Comparison of ENCODE assay signal across 8 mouse cellular contexts in the genomic region with DNA sequence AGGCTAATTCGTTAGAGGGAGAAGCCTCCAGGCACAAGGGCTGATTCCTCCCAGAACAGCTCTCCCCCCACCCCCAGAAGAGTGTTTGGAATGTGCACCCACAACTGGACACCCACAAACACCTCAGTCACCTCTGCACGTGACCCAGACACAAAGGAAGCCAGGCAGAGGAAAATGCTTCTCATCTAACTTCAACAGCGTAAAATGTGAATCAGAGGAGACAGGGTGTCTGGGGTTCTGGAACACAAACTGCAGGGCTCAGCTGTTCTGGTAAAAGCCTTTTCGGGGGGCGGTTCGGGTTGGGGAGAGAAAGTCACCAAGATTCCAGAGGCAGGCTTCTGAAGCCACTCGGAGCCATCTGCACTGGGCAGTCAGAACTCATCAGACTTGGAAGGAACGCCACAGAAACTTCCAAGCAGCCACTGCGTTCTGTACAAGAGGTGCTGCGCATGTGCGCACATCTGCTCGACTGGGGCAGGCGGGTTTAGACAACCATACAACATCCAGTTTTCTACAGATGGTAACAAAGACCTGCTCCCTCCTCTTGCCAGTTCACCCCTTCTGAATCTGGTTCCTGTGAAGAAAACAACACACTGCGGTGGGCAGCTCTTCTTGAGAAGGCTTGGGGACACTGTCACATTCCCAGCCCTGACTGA. TPM values are rescaled to one million over a fixed set of nuclear protein-coding genes. Genes with fewer than 3 reads are reported as not detected.
DNase-seq lines count a peak whose midpoint lies in the region; TF ChIP-seq lines count a peak whose summit lies in the region.

No protein-coding gene starts in this region.

- peak; percentile 30 for DNase-seq in kidney, adult 2 months
- no peak for DNase-seq in kidney, adult 18-20 months
- peak; percentile 47 for DNase-seq in brain, adult 2 months (ENCODE audit: low read depth, low spot score)
- peak; percentile 30 for DNase-seq in left cerebral cortex, postnatal 4 days
- peak; percentile 31 for DNase-seq in right cerebral cortex, postnatal 25 days
- DNase-seq in adrenal gland, postnatal 4 days (ENCODE audit: low spot score in 2 of 2): no peak
- no peak for DNase-seq in cerebellum, adult 9-11 months

- no peaks in the 10 kb centered on the region for H3K36me3 ChIP-seq in kidney, adult 2 months (ENCODE audit: control insufficient read depth, insufficient read depth, low read length)
- H3K36me3 ChIP-seq in E14TG2a.4 (ENCODE audit: insufficient read depth, low read length): no peaks in the 10 kb centered on the region

- intact Hi-C loops in left cerebral cortex, postnatal 4 days (cut with DNase I): no loop called here

- TF ChIP-seq CTCF in kidney, adult 2 months (conservative IDR thresholded peaks at IDR 0.05; ENCODE audit: insufficient read depth, insufficient read length, low read depth, low read length): no peak
- TF ChIP-seq CTCF in E14TG2a.4 (conservative IDR thresholded peaks at IDR 0.05; ENCODE audit: low read length): no peak

- H3K4me1 ChIP-seq in kidney, adult 2 months (ENCODE audit: control insufficient read depth, insufficient read depth, low read length): peaks cover 5% of the 10 kb centered on the region; the same call in 1 of the 2 replicates
- H3K4me1 ChIP-seq in E14TG2a.4 (replicated peaks; ENCODE audit: low read depth, low read length): peaks cover 13% of the 10 kb centered on the region

- 56% methylated on average over 14 of the region's 14 CpGs for WGBS in kidney, adult 2 months

- H3K4me3 ChIP-seq in kidney, adult 2 months (ENCODE audit: insufficient read depth, low read depth, low read length): no peak overlapping the region
- H3K4me3 ChIP-seq in E14TG2a.4 (replicated peaks; ENCODE audit: low read length): peak overlapping the region; percentile 11; the same call in 1 of the 2 replicates

- no peaks in the 10 kb centered on the region for H3K9me3 ChIP-seq in E14TG2a.4 (ENCODE audit: low read length)

- no peak for TF ChIP-seq POLR2A in kidney, adult 2 months (IDR thresholded peaks at IDR 0.05; ENCODE audit: low read depth, low read length)

- H3K27me3 ChIP-seq in kidney, adult 2 months (replicated peaks; ENCODE audit: control insufficient read depth, insufficient read depth, low read length): no peaks in the 10 kb centered on the region
- peaks cover 27% of the 10 kb centered on the region for H3K27me3 ChIP-seq in E14TG2a.4 (ENCODE audit: insufficient read depth, low read length)

- H3K27ac ChIP-seq in kidney, adult 2 months (ENCODE audit: insufficient read depth, low read depth, low read length): no peak overlapping the region

RNA-seq across cellular contexts. Expression of gene Txk, which starts 56.0 kb away (rescaled TPM):
- 0.29 and 0.88 TPM in 2 replicates for polyA plus RNA-seq in kidney, adult 2 months (2012; rRNA removed)
- total RNA-seq in left cerebral cortex, postnatal 4 days (2021): under 1 TPM; 0.18 to 0.40 TPM
- total RNA-seq in adrenal gland, postnatal 4 days (2021): under 1 TPM; 0.25 TPM

RNA-seq across cellular contexts. Expression of gene Tec, which starts 59.7 kb away (rescaled TPM):
- 7.8 and 8.1 TPM in 2 replicates for polyA plus RNA-seq in kidney, adult 2 months (2012; rRNA removed)
- total RNA-seq in left cerebral cortex, postnatal 4 days (2021): 10 to 100 TPM; 13.6 to 16.1 TPM
- total RNA-seq in adrenal gland, postnatal 4 days (2021): 1 to 10 TPM; 3.2 to 5.0 TPM

Comparison
In these comparisons a context has a peak if more than half of its experiments do, and no peak if none do; other contexts are left out.
1. DNase-seq: peak in kidney, adult 2 months (single experiment), brain, adult 2 months (single experiment), left cerebral cortex, postnatal 4 days (single experiment) and right cerebral cortex, postnatal 25 days (single experiment); none in kidney, adult 18-20 months (single experiment), adrenal gland, postnatal 4 days (0 of 2) and cerebellum, adult 9-11 months (single experiment).